Mouse (Mus musculus) bone marrow macrophage, adult 2 months (primary cell): ENCODE measurements at regions not wholly inside any gene's neighbourhood (a gene's known extent, or its start where the extent isn't known, plus 50 kb on each side); places are given as distances from the start of the nearest gene placed in this dataset.

Source experiments
- CTCF ChIP-seq: IDR thresholded peaks from 2 replicates; pipeline ENCODE4 v1.5.1; 2012; ENCODE audit warnings: low read depth, mild to moderate bottlenecking, low read length, moderate library complexity
- POLR2A ChIP-seq: IDR thresholded peaks from 2 replicates; pipeline ENCODE4 v1.6.1; 2012; ENCODE audit warnings: mild to moderate bottlenecking, low read depth, low read length, borderline replicate concordance

- TF ChIP-seq POLR2A (no peak), CTCF (no peak)
These were observed 135.0 kb upstream of the Dapk1 start for GRCm38 (mm10) chr13:60466553-60467313.
